Mouse (Mus musculus): ENCODE data around the gene Sec61a2. TPM values are rescaled to one million over a fixed set of nuclear protein-coding genes. Genes with fewer than 3 reads are reported as not detected.

Sec61a2 gene
- polyA plus RNA-seq (2012; fragmentation: generic; extraction: Trizol), result 10 to 100 TPM in 1 of 2 experiments, 1 to 10 TPM in 1; 3.6 to 19.5 TPM

GRCm38 (mm10) chr2:5894843-5895570 lies at the start of gene Sec61a2:
TSS of gene Sec61a2 (minus strand) at chr2:5895432.

GRCm38 (mm10) chr2:5942416-5943032 lies 47.3 kb upstream of the Sec61a2 start, which contains the start of gene Dhtkd1:
TSS of gene Dhtkd1 (minus strand) at chr2:5942792.

GRCm38 (mm10) chr2:5862834-5863233 lies 32.4 kb downstream of the Sec61a2 start, which contains the start of gene Gm13199:
TSS of gene Gm13199 (minus strand) at chr2:5862934.

GRCm38 (mm10) chr2:5844873-5845631 lies 50.2 kb downstream of the Sec61a2 start, which contains the start of the genes Nudt5 and Cdc123:
TSS of gene Nudt5 (plus strand) at chr2:5845019.
TSS of gene Cdc123 (minus strand) at chr2:5845164.

Other genes starting within 250 kb of the Sec61a2 start
- gene Camk1d, start 180.9 kb downstream of the Sec61a2 start, polyA plus RNA-seq (2012; fragmentation: generic; extraction: Trizol), result 1 to 10 TPM in 1 of 2 experiments, under 1 TPM in 1; 0.21 to 2.1 TPM
- gene Nudt5, start 50.4 kb downstream of the Sec61a2 start, polyA plus RNA-seq (2012; fragmentation: generic; extraction: Trizol), result 10 to 100 TPM; 13.8 to 15.2 TPM
- 100 to 1,000 TPM in 1 of 2 experiments, 10 to 100 TPM in 1; 25.7 to 127 TPM for gene Cdc123, start 50.3 kb downstream of the Sec61a2 start, polyA plus RNA-seq (2012; fragmentation: generic; extraction: Trizol)
- under 1 TPM; 0.04 to 0.68 TPM for gene Gm13199, start 32.5 kb downstream of the Sec61a2 start, polyA plus RNA-seq (2012; fragmentation: generic; extraction: Trizol)
- under 1 TPM; 0.05 to 0.39 TPM for gene Dhtkd1, start 47.4 kb upstream of the Sec61a2 start, polyA plus RNA-seq (2012; fragmentation: generic; extraction: Trizol)
- 1 to 10 TPM in 1 of 2 experiments, under 1 TPM in 1; 0.48 to 3.4 TPM for gene Upf2, start 56.0 kb upstream of the Sec61a2 start, polyA plus RNA-seq (2012; fragmentation: generic; extraction: Trizol)
- gene Proser2, start 234.8 kb upstream of the Sec61a2 start, polyA plus RNA-seq (2012; fragmentation: generic; extraction: Trizol), result 1 to 10 TPM in 1 of 2 experiments, under 1 TPM in 1; 0.45 to 1.4 TPM